Mouse (Mus musculus): ENCODE data around the gene Pakap. TPM values are rescaled to one million over a fixed set of nuclear protein-coding genes. Genes with fewer than 3 reads are reported as not detected.

Gene Pakap
- polyA plus RNA-seq, 1 experiment, result 0.78 TPM

GRCm38 (mm10) chr4:57586933-57587658 is 19.1 kb downstream of the Pakap start:
- no peaks in the 10 kb centered on the region for H3K36me3 ChIP-seq (ENCODE audit: control insufficient read depth, insufficient read depth, low read length)
- H3K4me1 ChIP-seq (ENCODE audit: control insufficient read depth, insufficient read depth, low read length), result no peaks in the 10 kb centered on the region
- H3K27ac ChIP-seq (ENCODE audit: insufficient read depth, low read depth, low read length), result peak overlapping the region; percentile 54
- peak; percentile 33 for DNase-seq
- no peaks in the 10 kb centered on the region for H3K27me3 ChIP-seq (replicated peaks; ENCODE audit: control insufficient read depth, insufficient read depth, low read length)
- no peak for TF ChIP-seq CTCF (conservative IDR thresholded peaks at IDR 0.05; ENCODE audit: insufficient read depth, insufficient read length, low read depth, low read length)
- TF ChIP-seq POLR2A (IDR thresholded peaks at IDR 0.05; ENCODE audit: low read depth, low read length), result no peak
- WGBS, result 28% methylated on average over 7 of the region's 7 CpGs
- H3K4me3 ChIP-seq (ENCODE audit: insufficient read depth, low read depth, low read length), result no peak overlapping the region

GRCm38 (mm10) chr4:57588356-57588755 is 20.4 kb downstream of the Pakap start:
- no peak for DNase-seq
- Histone ChIP-seq H3K4me1 (ENCODE audit: control insufficient read depth, insufficient read depth, low read length) (no peaks in the 10 kb centered on the region), H3K36me3 (ENCODE audit: control insufficient read depth, insufficient read depth, low read length) (no peaks in the 10 kb centered on the region), H3K27ac (ENCODE audit: insufficient read depth, low read depth, low read length) (no peak overlapping the region), H3K27me3 (replicated peaks; ENCODE audit: control insufficient read depth, insufficient read depth, low read length) (no peaks in the 10 kb centered on the region), H3K4me3 (ENCODE audit: insufficient read depth, low read depth, low read length) (no peak overlapping the region)
- TF ChIP-seq POLR2A (IDR thresholded peaks at IDR 0.05; ENCODE audit: low read depth, low read length) (no peak), CTCF (conservative IDR thresholded peaks at IDR 0.05; ENCODE audit: insufficient read depth, insufficient read length, low read depth, low read length) (no peak)
- 81% methylated on average over 1 of the region's 1 CpGs for WGBS

GRCm38 (mm10) chr4:57592751-57593150 is 24.8 kb downstream of the Pakap start:
- Histone ChIP-seq H3K4me3 (ENCODE audit: insufficient read depth, low read depth, low read length) (no peak overlapping the region), H3K27me3 (replicated peaks; ENCODE audit: control insufficient read depth, insufficient read depth, low read length) (no peaks in the 10 kb centered on the region), H3K4me1 (ENCODE audit: control insufficient read depth, insufficient read depth, low read length) (no peaks in the 10 kb centered on the region), H3K36me3 (ENCODE audit: control insufficient read depth, insufficient read depth, low read length) (no peaks in the 10 kb centered on the region), H3K27ac (ENCODE audit: insufficient read depth, low read depth, low read length) (no peak overlapping the region)
- TF ChIP-seq POLR2A (IDR thresholded peaks at IDR 0.05; ENCODE audit: low read depth, low read length) (no peak), CTCF (conservative IDR thresholded peaks at IDR 0.05; ENCODE audit: insufficient read depth, insufficient read length, low read depth, low read length) (no peak)
- no peak for DNase-seq
- WGBS, result 73% methylated on average over 4 of the region's 4 CpGs

GRCm38 (mm10) chr4:57599946-57600345 is 32.0 kb downstream of the Pakap start:
- no peaks in the 10 kb centered on the region for H3K27me3 ChIP-seq (replicated peaks; ENCODE audit: control insufficient read depth, insufficient read depth, low read length)
- no peak for DNase-seq
- H3K4me3 ChIP-seq (ENCODE audit: insufficient read depth, low read depth, low read length), result no peak overlapping the region
- TF ChIP-seq POLR2A (IDR thresholded peaks at IDR 0.05; ENCODE audit: low read depth, low read length) (no peak), CTCF (conservative IDR thresholded peaks at IDR 0.05; ENCODE audit: insufficient read depth, insufficient read length, low read depth, low read length) (no peak)
- no peaks in the 10 kb centered on the region for H3K36me3 ChIP-seq (ENCODE audit: control insufficient read depth, insufficient read depth, low read length)
- H3K27ac ChIP-seq (ENCODE audit: insufficient read depth, low read depth, low read length), result no peak overlapping the region
- no peaks in the 10 kb centered on the region for H3K4me1 ChIP-seq (ENCODE audit: control insufficient read depth, insufficient read depth, low read length)
- WGBS, result 94% methylated on average over 6 of the region's 6 CpGs

GRCm38 (mm10) chr4:57600685-57601457 is 32.9 kb downstream of the Pakap start:
- no peak for DNase-seq
- Histone ChIP-seq H3K4me3 (ENCODE audit: insufficient read depth, low read depth, low read length) (no peak overlapping the region), H3K36me3 (ENCODE audit: control insufficient read depth, insufficient read depth, low read length) (no peaks in the 10 kb centered on the region), H3K27me3 (replicated peaks; ENCODE audit: control insufficient read depth, insufficient read depth, low read length) (no peaks in the 10 kb centered on the region), H3K4me1 (ENCODE audit: control insufficient read depth, insufficient read depth, low read length) (no peaks in the 10 kb centered on the region), H3K27ac (ENCODE audit: insufficient read depth, low read depth, low read length) (no peak overlapping the region)
- no peak for TF ChIP-seq POLR2A (IDR thresholded peaks at IDR 0.05; ENCODE audit: low read depth, low read length)
- no peak for TF ChIP-seq CTCF (conservative IDR thresholded peaks at IDR 0.05; ENCODE audit: insufficient read depth, insufficient read length, low read depth, low read length)
- WGBS, result 85% methylated on average over 11 of the region's 11 CpGs

DNA sequence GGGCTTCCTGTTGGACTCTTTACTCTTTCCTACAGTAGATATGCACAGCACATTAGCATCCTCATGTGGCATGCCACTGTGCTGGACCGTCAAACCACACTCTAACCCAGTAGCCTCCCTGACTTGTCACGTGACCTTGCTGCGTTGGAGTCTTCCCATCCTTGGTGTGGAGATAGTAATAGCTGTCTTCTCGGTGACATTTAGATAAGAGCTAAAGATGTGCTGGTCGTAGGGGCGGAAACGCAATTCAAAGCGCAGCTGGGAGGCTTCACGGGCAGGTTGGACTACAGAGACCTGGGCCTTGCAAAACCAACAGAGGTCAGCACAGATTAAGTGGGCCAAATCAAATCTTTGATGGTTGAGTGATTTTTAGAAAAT is 33.5 kb downstream of the Pakap start:
- WGBS, result 42% methylated on average over 9 of the region's 9 CpGs
- no peak for TF ChIP-seq POLR2A (IDR thresholded peaks at IDR 0.05; ENCODE audit: low read depth, low read length)
- TF ChIP-seq CTCF (conservative IDR thresholded peaks at IDR 0.05; ENCODE audit: insufficient read depth, insufficient read length, low read depth, low read length), result no peak
- no peaks in the 10 kb centered on the region for H3K27me3 ChIP-seq (replicated peaks; ENCODE audit: control insufficient read depth, insufficient read depth, low read length)
- no peaks in the 10 kb centered on the region for H3K4me1 ChIP-seq (ENCODE audit: control insufficient read depth, insufficient read depth, low read length)
- no peak for DNase-seq
- H3K36me3 ChIP-seq (ENCODE audit: control insufficient read depth, insufficient read depth, low read length), result no peaks in the 10 kb centered on the region
- H3K27ac ChIP-seq (ENCODE audit: insufficient read depth, low read depth, low read length), result no peak overlapping the region
- H3K4me3 ChIP-seq (ENCODE audit: insufficient read depth, low read depth, low read length), result no peak overlapping the region

DNA sequence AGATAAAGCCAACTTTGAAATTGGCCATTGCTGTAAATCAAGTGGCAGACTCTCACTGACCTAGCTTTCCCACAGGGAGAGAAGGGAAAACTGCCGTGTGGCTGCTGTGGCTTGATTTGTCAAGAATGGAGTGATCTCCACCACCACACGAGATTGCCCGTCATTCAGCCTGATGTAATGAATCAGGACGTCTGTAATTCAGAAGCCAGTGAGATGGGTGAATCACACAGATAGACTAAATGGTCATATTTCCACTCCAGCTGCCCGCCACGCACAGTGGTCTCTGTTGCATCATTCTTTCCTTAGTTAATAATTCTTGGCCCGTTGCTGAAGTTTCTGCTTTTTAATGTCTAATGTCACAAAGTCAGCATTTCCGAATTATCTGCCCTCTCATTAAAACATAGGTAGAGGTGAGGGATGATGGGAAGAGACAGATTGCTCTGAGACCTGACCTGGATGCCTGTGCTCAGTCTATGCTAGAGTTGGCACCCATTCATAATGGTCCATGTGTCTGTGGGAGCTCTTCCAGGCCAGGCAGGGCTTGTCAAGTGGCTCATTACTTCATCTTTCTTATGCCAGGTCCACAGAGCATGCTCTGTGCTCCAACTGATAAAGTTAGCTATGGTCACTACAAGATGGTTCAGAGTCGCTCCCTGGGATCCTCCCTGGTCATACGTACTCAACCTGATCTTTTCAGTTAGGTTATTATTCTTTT is 34.1 kb downstream of the Pakap start:
- Histone ChIP-seq H3K27me3 (replicated peaks; ENCODE audit: control insufficient read depth, insufficient read depth, low read length) (no peaks in the 10 kb centered on the region), H3K36me3 (ENCODE audit: control insufficient read depth, insufficient read depth, low read length) (no peaks in the 10 kb centered on the region), H3K4me1 (ENCODE audit: control insufficient read depth, insufficient read depth, low read length) (no peaks in the 10 kb centered on the region), H3K27ac (ENCODE audit: insufficient read depth, low read depth, low read length) (no peak overlapping the region), H3K4me3 (ENCODE audit: insufficient read depth, low read depth, low read length) (no peak overlapping the region)
- TF ChIP-seq CTCF (conservative IDR thresholded peaks at IDR 0.05; ENCODE audit: insufficient read depth, insufficient read length, low read depth, low read length) (no peak), POLR2A (IDR thresholded peaks at IDR 0.05; ENCODE audit: low read depth, low read length) (no peak)
- WGBS, result 54% methylated on average over 10 of the region's 10 CpGs
- no peak for DNase-seq
